Mouse (Mus musculus): ENCODE measurements around the gene Hoxb8. TPM values are rescaled to one million over a fixed set of nuclear protein-coding genes. Genes with fewer than 3 reads are reported as not detected.
A peak's percentile ranks its signal among the peaks of the same experiment; 100 is the strongest.

The Hoxb8 gene
- total RNA-seq, 2 experiments from 2014 or later = 58.4 to 61.2 TPM

DNA sequence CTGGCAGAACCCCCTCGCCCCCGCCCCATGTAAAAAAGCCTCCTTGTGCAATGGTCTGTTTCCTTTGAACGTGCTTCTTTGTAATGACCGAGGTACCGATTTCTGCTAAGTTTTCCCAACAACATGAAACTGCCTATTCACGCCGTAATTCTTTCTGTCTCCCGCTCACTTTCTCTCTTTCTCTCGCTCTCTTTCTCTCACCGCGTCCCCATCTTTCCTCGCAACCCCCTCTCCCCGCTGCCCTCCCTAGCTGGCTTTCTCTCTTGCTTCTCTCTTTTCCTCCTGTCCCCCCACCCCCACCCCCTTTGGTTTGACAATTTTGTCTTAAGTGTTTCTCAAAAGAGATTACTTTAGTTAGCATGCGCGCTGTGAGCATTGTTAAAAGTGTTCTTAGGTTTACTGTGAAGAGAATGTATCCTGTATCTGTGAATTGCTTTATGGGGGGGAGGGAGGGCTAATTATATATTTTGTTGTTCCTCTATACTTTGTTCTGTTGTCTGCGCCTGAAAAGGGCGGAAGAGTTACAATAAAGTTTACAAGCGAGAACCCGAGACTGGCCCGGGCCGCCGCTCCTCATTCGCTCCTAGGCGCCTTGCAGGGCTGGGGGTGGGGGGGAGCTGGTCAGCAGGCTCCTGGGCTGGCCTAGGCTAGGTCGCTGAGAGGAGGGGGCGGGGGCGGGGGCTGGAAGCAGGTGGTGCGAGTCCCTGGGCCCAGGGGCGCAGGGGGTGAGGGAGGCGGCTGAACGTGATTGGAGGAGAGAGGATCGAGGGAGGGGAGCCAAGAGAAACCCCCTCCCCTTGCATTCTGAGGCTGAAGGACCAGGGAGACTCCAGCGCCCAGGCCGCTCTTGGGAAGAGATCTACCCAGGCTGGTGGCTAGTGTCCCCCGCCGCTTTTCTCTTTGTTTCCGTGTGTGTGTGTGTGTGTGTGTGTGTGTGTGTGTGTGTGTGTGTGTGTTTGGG lies 3.3 kb downstream of the Hoxb8 start:
- DNase-seq (ENCODE audit: low spot score in 2 of 2) = no peak

DNA sequence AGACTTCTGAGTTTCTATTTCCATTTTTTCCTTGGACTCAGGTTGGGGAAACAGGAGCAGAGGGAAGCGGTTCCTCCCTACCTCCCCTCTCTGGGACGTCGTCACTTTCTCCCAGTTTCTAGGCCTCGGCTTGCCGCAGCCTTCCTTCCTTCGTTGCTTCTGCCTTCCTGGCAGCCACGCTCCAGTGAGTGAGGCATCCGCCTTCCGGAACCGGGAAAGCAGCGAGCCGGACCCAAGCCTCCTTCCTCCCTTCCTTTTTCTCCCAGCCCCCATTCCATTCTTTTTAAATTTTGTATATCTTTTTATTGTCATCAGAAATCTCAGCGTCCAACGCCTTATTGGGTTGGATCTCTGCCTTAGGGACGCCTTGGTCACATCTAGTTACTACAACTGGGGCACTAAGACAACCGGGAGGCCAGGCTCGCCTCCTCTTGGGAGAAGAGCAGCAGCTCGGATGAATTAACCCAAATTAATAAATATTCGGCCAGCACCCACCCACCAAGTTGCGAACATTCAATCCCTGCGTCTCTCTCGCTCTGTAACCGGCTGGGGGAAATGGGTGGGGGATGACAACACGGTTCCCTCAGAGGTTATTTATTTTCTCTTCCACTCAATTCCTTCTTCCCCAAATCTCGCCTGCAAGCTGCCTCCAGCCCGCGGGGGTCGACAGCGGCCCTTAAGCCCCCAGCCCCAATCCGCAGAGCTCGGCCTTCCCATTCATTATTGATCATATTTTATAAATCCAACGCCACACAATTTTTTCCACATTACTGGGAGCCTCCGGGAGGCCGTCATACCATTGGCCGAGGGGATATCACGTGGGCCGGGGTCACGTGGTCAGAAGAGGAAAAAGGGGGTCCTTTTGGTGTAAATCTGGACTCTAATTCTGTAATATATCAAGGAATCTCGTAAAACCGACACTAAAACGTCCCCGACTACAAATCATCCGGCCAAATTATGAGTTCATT lies 4.3 kb downstream of the Hoxb8 start, which contains the start of gene Hoxb7:
Hoxb7 (plus strand) TSS at position 853 of the 968 bp plus-strand sequence.
- DNase-seq (ENCODE audit: low spot score in 2 of 2) = no peak

DNA sequence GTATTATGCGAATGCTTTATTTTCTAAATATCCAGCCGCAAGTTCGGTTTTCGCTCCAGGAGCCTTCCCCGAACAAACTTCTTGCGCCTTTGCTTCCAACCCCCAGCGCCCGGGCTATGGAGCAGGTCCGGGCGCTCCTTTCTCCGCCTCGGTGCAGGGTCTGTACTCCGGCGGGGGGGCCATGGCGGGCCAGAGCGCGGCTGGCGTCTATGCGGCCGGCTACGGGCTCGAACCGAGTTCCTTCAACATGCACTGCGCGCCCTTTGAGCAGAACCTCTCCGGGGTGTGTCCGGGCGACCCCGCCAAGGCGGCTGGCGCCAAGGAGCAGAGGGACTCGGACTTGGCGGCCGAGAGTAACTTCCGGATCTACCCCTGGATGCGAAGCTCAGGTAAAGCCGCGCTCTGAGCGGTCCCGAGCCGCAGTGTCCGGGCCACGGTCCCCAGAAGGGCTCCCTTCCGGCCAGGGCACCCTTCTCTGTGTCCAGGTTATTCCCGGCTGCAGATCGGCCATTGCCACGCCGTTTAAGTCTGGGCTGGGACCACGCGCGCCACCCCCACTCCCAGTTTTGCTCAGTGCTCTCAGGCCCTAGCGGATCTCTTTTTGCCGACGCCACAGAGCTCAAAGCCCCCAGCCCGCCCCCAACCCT lies 5.2 kb downstream of the Hoxb8 start:
- no peak for DNase-seq (ENCODE audit: low spot score in 2 of 2)

DNA sequence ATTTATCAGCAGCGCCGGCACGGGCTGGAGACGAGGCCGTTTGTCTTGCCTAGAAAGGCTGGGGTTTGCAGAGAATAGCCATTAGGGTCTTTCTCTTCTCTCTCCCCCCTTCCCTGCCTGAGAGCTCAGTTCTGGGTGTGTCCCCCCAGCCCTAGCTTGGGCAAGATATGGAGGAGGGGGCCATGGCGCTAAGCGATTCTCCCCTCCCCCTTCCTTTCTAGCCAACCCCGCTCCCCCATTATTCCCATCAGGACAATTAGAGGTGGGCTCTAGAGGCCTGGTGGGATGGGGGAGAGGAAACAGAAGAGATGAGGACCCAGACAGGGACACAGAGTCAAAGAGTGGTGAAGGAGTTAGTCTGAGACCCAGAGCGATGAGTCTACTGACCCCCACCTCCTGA lies 5.7 kb downstream of the Hoxb8 start:
- DNase-seq (ENCODE audit: low spot score in 2 of 2) = no peak

DNA sequence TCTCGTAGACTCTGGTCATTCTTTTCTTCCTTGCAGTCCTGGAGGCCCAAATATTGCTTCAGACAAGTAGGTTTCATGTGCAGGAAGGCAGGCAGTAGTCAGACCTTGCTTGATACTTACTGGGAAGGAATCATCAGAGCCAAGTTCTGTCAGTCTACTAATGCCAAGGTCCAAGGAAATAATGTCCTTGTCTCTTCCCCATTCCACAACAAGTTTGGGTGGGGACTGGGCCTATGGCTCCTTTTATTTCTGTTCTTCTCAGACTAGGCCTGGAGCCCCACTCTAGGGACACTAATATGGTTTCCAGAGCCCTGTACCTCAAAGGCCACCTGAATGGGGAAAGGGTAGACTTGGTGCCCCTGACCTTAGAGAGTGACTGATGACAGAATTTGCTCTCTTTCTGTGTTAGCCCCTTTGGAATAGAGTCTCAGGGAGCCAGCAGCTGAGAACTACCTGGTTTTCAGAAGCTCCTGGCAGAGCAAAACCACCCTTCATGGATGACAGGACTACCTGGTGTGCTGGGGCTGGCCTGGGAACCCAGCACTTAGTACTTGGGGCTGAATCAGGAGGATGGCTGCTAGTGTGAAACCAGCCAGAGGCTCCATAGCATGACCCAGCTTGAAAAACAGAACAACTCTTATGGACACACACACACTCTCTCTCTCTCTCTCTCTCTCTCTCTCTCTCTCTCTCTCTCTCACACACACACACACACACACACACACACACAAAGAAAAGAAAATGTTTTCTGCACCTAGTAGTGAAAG lies 6.9 kb downstream of the Hoxb8 start:
- no peak for DNase-seq (ENCODE audit: low spot score in 2 of 2)

DNA sequence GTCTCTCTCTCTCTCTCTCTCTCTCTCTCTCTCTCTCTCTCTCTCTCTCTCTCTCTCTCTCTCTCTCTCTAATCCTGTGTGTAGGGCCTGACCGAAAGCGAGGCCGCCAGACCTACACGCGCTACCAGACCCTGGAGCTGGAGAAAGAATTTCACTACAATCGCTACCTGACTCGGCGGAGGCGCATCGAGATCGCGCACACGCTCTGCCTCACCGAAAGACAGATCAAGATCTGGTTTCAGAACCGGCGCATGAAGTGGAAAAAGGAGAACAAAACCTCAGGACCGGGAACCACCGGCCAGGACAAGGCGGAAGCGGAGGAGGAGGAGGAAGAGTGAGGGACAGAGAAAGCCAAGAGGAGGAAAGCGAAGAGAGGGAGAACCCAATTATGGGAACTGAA lies 7.6 kb downstream of the Hoxb8 start:
- DNase-seq (ENCODE audit: low spot score in 2 of 2) = no peak

DNA sequence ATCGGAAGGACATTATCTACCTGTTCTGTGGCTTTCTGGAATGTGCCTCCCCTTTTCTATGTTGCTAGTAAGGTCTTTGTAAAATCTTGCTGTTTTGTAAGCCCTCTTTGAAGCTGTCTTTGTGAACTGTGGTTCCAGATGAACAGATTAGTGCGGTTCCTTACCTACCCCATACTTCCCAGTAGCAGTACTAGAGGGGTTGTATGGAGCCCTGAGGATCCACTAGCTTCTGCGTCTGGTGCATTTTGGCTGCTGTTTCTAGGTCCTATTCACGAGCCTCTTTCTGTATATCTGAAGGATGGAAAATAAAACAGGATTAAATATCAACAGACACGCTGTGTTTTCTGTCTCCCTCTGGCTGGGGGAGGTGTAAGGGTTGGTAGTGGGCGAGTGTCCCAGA lies 8.1 kb downstream of the Hoxb8 start:
- no peak for DNase-seq (ENCODE audit: low spot score in 2 of 2)

DNA sequence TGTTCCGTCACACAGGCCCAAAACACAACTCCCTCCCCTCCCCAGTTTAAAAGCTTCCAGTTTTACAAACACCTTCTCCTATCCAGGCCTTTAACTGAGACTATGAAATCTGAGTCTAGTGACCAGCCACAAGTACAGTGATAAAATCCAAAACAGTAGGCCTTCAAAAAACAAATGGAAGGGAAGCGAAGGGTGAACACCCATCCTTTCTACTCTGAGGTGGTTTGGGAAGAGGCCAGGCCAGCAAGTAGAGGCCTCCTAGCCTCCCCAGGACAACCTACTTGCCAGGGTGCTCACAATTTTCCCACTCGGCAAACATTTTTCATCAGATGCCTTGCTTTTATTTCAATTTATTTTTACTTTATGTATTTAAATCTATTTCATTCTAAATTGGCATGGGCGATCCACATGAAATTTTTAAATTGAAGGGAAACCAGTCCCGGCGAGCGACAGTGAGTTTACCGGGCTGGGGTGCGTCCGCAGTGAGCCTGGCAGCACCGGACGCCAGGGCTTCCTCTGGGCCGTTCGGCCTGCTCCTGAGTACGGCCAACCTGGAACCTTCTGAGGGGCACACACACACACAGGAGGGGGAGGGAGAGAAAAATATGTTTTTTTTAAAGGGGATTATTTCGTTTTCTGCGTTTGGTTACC lies 9.1 kb downstream of the Hoxb8 start:
- no peak for DNase-seq (ENCODE audit: low spot score in 2 of 2)

DNA sequence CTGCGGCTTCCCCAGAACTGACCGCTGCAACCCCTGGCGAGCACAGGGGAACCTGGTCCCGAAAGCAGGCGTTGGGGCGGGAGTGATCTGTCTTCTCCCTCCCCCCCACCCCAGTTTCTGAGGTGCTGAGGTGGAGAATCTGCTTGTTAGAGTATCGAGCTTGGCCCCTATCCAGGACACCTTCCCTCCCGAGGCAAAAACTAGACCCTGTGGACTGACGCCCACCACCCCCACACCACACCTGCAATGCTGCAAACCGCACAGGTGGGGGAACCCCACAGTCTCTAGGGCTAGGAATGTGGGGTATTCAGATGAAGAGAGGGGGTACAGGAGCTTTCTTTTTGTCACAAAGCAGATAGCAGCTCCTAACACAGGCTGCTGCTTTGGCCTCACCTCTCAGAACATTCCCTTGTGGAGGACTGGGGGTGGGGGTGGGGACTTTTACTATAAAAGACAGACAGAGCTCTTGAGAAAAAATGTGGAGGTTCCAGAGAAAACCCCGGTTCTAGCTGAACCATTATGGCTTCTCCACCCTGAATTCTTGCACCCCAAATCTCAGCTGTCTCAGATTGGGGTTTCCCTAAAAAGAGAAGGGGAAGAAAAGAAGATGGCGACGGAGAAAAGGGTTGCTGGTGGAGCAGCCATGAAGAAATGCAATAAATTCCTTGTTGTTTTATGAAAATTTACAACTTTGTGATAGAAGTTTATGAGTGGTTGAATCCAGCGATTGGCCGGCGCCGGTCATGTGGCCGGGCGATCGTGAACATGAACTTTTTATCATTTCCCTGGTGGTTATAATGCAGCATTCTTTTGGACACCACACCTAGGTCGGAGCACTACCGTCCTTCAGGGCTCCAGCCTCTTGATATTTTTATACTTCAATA lies 10.2 kb downstream of the Hoxb8 start, which contains the start of gene Hoxb6:
Hoxb6 (plus strand) TSS at position 796 of the 884 bp plus-strand sequence.
- peak in 1 of 2 experiments; percentile 61 for DNase-seq (ENCODE audit: low spot score in 2 of 2)

DNA sequence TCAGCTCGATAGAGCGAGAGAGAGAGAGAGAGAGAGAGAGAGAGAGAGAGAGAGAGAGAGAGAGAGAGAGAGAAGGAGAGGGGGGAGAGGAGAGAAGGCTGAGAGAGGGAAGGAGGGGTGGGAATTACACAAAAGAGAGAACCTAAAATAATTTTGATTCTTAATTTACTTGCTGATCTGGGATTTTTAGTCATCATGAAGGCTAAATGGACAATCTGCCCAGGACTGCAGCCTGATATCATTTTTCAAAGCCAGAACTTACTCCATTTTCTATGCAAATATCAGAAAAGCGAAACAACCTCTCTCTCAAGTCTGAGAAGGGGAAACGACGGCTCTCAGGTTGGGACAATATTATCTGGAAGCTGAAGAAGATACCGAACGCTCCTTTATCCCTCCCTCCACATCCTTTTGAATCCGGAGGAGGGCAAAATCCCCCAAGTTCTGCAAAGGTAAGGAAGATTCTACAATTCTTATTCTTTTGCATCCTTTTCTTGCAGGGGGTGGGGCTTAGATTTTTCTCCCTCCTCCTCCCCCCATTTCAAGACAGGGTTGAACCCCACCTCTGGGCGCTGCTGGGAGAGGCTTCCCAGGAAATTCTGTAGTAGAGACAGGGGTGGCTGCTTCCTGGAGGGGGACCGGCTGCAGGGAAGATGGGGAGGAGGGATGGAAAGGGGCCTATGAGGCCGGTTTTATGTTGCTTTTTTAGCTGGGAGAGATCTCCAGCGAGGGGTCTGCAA lies 11.0 kb downstream of the Hoxb8 start:
- no peak for DNase-seq (ENCODE audit: low spot score in 2 of 2)

DNA sequence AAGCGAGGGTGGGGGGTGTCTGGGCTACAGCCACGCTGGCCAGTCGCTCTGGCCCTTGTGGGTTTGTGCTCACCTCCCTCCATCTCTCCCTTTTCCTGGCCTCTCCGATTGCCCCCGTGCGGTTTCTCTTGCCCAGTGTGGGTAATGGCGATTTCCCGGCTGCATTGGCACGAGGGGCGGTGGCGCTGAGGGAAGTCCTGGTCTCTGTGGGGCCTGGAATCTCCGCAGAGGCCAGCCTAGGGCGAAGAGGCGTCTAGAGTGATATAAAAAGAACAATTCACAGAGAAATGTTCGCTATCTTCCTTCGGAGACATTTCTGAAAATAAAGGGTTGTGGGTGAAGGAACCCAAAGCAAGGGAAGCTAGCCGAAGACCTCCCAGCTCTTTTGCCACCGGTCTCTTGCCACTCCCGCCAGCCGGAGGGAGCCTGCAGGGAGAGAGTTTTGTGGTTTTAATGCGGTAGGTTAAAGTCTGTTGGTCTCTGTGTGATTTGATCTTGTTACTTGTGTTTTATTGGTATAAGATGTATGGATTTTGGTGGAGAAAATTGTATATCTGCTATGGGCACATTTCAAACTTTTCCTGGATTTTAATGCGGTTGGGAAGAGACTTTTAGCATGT lies 11.7 kb downstream of the Hoxb8 start:
- no peak for DNase-seq (ENCODE audit: low spot score in 2 of 2)

DNA sequence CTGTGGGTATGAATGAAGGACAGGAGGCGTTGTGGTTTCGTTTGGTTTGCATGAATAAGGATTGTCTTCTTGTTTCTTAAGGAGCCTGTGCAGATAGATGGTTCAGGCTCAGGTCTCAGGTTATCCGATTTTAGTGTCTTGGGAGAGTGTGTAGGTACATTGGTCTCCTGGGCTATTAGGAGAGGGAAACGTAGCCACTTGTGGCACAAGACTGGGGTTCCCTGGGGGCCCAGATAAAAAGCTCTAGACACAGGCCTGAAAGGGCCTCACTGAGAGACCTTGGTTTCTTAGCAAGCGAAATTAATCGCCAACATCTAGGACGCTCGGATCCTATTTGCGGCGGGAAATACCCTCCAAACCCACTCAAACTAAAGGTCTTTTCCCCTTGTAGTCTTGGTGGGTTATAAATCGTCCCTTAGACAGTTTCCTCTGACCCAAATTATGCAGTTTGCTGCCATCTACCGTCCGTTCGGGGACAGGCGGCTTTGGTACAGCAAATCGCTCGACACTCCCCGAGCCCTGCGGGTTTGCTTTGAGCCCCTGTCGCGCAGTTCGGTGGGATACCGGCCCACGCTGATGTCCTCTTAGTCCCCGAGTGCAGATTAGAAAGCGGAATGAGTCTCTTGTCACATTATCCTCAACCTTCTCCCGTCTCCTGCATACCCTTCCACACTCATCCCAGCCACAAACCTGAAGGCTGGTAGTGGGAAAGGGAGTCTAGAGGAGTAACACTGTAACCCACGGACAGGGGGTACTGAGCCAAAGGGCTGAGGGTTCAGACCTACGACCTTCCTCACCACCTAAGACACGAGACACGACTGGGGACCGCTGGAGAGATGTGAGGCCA lies 12.8 kb downstream of the Hoxb8 start:
- DNase-seq (ENCODE audit: low spot score in 2 of 2) = peak in 1 of 2 experiments; percentile 76

DNA sequence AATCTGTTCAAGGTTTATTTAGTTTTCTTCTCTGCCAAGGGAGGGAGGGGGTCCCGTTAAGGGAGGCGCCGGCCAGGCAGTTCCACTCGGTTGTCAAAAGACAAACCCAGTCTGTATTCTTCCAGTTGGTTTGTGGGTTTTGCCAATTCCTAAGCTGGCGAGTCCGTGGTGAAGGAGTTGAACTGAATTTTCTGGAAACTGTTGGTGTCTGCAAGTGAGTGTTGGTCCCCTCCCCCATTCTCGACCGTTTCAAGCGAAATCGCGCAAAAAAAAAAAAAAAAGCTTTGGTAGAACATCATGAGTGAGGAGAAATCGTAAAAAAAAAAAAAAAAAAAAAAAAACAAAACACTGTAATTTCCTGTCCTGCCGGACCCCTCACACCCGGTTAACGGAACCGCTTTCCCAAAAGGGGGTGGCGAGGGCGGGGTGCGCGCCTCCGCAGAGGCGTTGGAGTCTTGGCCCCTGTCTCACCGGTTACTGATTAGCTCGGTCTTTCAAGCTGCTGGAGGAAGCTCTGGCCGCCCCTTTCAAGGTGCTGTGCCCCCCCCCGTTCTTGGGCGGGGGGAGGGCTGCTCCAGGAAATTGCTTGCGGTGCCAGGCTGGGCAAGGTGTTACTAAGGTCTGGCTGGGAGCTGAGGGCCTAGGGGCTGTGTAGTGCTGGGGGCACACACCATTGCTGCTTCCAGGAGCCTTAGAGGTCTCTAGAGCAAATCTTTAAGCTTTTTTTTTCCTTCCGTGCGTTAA lies 13.6 kb downstream of the Hoxb8 start:
- DNase-seq (ENCODE audit: low spot score in 2 of 2) = no peak

DNA sequence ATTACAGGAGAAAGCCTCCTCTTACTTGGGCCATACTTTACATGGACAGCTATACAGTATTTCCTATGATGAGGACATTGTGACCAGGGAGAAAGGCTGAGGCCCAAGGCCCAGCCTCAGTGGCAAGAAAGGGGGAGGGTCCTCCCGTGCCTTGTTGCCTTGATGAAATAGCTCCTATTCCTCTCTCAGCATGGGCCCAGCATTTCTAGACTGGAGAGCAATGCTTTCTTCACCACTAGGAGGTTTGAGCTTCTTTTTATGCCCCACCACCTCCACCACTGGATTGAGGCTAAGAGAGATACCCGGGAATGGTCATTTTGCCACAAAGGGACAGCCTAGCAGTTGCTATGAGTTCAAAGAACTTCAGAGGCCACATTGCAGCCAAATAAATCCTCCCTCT lies 15.3 kb downstream of the Hoxb8 start:
- no peak for DNase-seq (ENCODE audit: low spot score in 2 of 2)

DNA sequence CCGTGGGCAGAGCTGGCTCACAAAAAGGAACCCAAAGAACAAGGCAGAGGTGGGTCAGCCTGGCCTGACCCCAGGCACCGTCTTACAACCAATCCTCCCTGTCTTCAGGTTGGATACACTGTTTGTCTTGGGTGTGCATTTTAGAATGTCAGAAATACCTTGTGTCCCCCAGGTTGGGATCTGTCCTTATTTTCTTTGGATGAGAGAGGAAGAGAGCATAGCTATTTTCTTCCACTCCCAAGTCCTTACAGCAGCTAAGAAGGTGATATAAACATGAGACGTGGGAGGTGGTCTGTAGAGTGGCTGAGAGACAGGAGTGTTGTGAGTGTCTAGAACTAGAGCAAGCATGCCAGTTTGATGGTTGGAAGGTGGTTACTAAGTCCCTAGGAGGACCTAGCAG lies 15.7 kb downstream of the Hoxb8 start:
- DNase-seq (ENCODE audit: low spot score in 2 of 2) = no peak
